Mouse (Mus musculus) cerebral cortex, adult 2 months (tissue): ENCODE measurements around the gene Rab14.

ENCODE experiments used
- WGBS: fragments of 180-500 bp; shearing (Covaris S2); methylation state at CpG from one replicate; pipeline ENCODE4 v1.1.7; 2018; 5-methylcytosine and 5-hydroxymethylcytosine counted together

Gene Rab14

DNA sequence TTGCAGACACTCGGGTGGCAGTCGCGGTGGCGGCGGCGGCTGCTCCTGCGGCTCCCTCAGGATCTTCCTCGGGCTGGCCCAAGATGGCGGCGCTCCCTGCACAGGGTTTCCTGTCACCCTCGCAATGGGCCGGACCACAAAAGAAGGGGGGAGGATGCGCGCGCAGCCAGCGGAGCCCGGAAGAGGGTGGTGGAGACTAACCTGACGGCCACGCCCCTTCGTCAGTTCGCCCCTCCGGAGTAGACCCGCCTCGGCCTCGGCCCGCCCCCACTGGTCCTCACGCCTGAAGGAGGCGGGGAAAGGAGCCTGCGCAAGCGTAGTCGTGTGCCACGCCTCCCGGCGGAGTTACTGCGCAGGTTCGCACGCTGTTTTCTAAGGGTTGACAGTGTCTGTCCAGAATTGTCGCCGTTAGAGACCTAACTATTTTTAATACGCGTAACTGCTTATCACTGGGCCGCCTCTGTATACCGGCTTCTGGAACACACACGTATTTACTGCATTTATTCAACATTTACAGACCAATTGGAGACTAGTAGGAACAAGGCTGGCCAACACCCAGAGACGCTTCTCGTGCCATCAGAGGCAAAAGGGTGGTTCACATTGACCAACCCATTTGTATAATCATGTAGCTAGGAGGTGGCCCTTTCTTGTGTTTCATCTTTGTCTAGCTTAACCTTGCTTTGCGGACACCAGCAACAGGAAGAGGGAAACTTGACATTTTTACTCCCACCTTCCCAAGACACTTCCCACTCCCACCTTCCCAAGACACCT is at the start of gene Rab14:
TSS of gene Rab14 (minus strand) at position 223 of the 771 bp plus-strand sequence.
- whole genome bisulfite sequencing, result under 1% methylated on average over 46 of the region's 47 CpGs

- 78% methylated on average over 5 of the region's 5 CpGs for WGBS
Measured at GRCm38 (mm10) chr2:35247763-35248162, 46.8 kb upstream of the Rab14 start.

DNA sequence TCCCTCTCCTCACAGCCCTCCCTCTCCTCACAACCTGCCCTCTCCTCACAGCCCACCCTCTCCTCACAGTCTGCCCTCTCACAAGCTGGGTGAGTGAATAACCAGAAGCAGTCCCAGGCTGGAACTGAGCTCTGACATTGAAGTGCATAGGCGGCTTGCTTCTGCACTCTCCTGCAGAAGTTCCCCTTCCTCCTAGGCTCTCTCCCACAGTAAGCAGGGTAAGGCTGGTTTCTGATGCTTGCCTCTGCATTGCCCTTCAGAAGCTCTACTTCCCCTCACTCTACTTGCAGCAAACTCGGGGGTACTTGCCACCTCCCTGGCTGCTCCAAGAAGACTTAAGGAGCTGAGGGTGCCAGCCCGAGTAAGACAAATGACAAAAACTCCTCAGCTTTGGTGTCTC is 43.3 kb upstream of the Rab14 start:
- 62% methylated on average over 3 of the region's 3 CpGs for WGBS

- 73% methylated on average over 6 of the region's 6 CpGs for WGBS
Measured at GRCm38 (mm10) chr2:35235021-35235420, 34.1 kb upstream of the Rab14 start.

- 79% methylated on average over 3 of the region's 3 CpGs for WGBS
Measured at GRCm38 (mm10) chr2:35233898-35234297, 33.0 kb upstream of the Rab14 start.

GRCm38 (mm10) chr2:35232595-35233445 is 31.9 kb upstream of the Rab14 start:
- 67% methylated on average over 17 of the region's 17 CpGs for WGBS

DNA sequence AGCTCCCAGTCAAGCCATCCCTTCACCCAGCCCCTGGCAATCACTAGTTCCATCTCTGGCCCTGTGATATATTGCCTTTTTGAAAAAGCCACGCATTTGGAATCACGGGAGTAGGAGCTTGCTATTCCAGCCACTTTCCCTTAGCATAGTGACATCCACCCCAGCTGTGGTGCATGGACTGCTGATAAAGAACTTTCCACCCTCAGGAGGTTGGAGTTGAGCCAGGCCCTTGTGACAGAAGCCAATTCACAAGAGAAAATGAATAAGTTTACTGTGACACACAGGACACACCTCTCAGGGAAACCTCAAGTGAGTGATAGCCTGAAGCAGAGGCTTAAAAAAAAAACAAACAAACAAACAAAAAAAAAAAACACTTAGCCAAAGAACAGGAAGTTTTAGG is 31.0 kb upstream of the Rab14 start:
- 66% methylated on average over 2 of the region's 2 CpGs for WGBS

DNA sequence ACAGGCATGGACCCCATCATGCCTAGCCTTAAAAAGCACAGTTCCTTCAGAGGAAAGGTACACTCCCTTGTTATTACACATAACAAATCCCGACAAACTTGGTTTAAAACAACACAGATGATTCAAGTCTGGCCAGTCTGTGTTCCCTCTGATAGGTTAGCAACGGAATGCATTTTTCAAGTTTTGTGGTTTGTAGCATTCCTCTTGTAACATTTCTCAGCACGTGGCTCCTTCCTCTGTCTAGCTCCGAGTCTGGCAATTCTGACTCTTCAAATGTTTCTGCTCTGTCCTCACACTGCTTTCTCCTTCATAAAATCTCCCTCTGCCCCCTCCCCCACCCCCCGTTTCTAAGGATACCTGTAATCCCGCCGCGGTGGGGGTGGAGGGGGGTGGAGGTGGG is 29.3 kb upstream of the Rab14 start:
- WGBS, result 25% methylated on average over 8 of the region's 8 CpGs

DNA sequence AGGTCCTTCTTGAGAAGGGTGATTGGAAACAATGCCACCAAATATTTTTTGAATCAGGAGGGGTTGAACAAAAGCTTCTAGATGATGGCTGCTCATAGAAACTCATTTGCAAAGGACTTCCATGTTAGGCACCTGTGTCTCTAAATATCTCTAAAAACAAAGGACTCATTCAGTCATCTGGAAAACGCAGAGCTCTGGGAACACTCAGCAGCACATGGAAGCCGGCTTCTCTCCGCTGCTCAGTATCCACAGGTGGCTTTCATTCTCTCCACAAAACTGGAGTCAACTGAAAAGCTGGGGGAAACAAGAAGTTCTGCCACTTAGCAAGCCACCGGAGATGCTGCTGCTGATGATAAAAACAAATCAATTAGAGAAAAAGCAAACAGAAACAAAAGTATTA is 27.2 kb upstream of the Rab14 start:
- 60% methylated on average over 4 of the region's 4 CpGs for WGBS

- WGBS, result 93% methylated on average over 15 of the region's 15 CpGs
Measured at GRCm38 (mm10) chr2:35224285-35224684, 23.4 kb upstream of the Rab14 start.

GRCm38 (mm10) chr2:35222822-35223391 is 22.0 kb upstream of the Rab14 start:
- WGBS, result 77% methylated on average over 6 of the region's 6 CpGs

DNA sequence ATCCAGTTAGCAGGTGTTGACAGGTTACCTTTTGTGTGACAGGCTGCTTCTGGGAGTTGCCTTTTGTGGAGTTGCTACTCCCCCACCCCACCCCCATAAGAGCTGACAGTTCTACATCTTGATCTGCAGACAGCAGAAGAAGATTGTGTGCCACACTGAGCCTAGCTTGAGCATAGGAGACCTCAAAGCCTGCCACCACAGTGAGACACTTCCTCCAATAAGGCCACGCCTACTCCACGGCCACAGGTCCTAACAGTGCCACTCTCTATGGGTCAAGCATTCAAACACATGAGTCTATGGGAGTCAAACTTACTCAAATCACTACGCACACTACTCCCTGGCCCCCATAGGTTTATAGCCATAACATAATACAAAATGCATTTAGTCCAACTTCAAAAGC is 17.8 kb upstream of the Rab14 start:
- WGBS, result 98% methylated on average over 3 of the region's 3 CpGs

- WGBS, result 85% methylated on average over 2 of the region's 2 CpGs
Measured at GRCm38 (mm10) chr2:35216701-35217100, 15.8 kb upstream of the Rab14 start.

DNA sequence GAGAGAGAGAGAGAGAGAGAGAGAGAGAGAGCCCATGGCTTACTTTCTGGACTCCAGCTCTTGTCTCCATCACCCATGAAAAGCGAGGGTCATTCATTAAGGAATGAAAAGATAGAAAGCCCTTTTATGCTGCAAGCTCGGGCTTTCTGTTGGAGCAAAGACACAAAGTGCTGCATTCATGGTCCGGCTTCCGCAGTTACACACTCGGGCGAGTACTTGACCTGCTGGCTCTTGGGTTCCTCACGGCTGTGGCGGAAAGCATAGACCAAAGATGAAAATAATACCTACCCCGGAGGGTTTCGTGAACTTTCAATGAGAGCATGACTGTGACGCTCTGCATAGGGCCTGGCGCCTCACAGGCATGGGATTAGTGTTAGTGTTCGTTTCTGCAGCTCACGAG is 14.4 kb upstream of the Rab14 start:
- 69% methylated on average over 14 of the region's 14 CpGs for WGBS

DNA sequence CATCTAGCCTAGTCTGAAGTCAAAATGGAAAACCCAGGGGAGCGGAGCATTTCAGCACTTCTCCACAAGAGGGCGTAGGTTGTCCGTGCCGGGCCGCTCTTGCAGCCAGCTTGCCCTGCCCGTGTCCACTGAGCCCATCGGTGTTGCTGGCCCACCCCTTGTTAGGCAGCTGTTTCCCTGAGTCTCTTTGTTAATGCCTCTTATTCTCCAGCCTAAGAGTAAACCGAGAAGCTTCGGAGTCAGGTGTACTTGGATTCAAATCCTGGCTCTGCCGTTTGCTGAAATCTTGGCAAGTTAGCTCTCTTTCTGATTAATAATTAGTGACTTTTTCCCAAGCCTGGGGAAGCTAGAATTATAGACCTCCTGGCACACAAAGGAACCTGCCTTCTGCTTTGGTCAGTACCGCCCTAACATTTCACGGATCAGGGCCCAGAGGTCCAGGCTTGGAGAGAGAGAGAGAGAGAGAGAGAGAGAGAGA is 14.0 kb upstream of the Rab14 start:
- WGBS, result 16% methylated on average over 12 of the region's 12 CpGs

- WGBS, result 93% methylated on average over 12 of the region's 12 CpGs
Measured at GRCm38 (mm10) chr2:35213345-35213910, 12.5 kb upstream of the Rab14 start.

DNA sequence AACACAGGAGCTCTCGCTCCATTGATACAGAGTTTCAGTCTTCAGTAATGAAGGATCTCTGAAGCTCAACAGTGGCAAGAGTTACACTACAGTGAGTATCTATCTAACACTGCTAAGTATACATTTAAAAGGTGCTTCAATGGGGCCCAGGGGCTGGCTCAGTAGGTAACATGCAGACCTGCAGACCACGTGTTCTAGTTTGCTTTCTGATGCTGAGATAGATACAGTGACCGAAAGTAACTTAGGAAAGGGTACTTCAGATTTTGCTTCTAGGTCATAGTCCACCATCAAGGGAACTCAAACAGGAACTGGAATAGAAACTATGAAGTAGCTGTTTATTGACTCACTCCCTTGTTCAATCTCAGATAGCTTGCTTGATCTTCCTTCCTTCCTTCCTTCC is 10.8 kb upstream of the Rab14 start:
- WGBS, result 84% methylated on average over 3 of the region's 3 CpGs

GRCm38 (mm10) chr2:35208931-35209665 is 8.2 kb upstream of the Rab14 start:
- 63% methylated on average over 8 of the region's 8 CpGs for WGBS

DNA sequence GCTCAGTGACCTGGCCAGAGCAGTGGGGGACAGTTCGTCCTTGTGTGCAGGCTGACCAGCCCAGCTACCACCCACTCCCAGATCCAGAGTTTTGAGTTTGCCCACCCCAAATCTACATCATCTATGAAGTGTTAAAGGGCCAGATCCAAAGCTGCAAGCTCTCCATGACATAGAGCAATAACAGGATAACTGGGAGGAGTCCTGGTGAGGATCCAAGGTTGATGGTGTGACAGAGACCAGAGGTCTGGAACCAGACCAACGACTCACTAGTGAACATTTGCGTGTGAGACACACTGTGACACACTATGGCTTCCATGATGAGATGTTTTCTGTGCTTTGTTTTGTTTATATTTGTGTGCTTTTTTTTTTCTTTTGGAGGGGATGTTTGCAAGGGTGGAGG is 7.1 kb upstream of the Rab14 start:
- WGBS, result 85% methylated on average over 3 of the region's 3 CpGs

DNA sequence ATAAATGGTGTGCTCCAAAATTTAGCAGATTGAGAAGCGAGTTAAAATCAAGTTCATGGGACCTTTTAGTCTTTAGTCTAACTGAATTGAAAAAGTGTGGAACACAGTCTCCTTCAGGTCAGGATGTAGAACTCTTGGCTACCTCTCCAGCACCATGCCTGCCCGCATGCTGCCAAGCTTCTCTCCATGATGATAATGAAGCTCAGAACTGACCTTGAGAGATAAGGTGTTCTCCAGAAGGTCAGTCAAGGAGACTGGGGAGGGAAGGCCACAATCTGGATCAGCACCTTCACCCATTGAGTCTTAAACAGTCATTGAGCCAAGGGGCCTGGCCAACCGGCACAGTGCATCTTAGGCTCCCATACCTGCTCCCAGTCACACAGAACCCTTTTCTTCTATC is 5.8 kb upstream of the Rab14 start:
- 93% methylated on average over 3 of the region's 3 CpGs for WGBS
